Mouse (Mus musculus) testis, postnatal 10 days (tissue): ENCODE results near the gene Pik3r2.

Experiments
- DNase-seq: peaks from one replicate; pipeline ENCODE4 v3.0.0; 2021; ENCODE audit warnings: low spot score

Gene Pik3r2

DNA sequence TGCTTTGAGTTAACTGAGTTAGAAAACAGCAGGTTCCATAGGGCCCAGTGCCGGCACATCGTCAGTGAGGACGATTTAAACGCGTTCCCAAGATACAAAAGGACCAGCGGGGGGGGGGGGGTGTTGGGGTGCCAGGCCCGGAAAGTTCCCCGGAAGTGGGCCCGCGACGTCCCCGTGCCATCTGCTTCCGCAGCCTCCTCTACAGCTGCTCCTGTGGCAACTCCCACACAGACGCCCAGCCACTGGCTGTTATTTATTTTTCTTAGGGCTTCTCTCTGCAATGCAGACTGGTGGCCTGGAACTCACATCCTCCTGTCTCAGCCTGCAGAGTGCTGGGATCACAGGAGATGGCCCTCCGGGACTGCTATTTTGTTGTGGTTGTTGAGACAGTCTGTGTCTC is 24.6 kb upstream of the Pik3r2 start:
- no peak for DNase-seq

DNA sequence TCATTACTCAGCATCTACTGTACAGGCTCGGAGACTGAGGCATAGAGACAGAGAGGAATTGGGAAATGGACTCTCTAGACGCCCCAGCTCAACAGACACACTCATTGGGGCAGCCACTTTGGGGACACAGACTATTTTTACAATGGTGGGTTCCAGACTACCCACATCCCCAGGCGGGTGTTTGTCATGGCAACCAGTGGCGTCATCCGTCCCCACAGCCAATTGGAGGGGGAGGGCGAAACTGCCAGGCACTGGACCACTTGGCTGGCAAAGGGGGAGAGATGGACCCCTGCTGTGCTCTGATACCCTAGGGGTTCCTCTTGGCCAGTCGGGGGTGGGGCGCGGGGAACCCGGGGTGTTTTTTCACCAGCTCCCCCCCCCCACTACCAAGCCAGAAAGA is 24.1 kb upstream of the Pik3r2 start:
- no peak for DNase-seq

DNA sequence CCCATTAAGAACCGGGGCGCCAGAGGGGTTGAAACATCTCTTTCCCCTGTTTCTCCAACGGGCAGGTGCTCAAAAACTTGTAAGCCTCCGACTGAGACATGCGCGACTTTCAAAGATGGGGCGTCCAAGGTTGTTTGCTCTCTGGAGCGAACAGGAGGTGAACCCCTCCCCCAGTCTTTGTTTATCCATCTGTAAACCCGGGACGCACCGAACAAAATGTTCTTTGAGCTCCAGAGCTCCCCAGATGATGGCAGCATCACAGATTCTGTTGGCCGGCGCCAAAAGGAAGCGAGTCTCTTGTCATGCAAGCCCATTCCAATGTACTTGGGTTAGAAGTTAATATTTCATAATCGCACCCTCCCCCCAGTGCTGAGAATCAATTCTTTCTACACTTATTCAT is 21.8 kb upstream of the Pik3r2 start:
- no peak for DNase-seq

DNA sequence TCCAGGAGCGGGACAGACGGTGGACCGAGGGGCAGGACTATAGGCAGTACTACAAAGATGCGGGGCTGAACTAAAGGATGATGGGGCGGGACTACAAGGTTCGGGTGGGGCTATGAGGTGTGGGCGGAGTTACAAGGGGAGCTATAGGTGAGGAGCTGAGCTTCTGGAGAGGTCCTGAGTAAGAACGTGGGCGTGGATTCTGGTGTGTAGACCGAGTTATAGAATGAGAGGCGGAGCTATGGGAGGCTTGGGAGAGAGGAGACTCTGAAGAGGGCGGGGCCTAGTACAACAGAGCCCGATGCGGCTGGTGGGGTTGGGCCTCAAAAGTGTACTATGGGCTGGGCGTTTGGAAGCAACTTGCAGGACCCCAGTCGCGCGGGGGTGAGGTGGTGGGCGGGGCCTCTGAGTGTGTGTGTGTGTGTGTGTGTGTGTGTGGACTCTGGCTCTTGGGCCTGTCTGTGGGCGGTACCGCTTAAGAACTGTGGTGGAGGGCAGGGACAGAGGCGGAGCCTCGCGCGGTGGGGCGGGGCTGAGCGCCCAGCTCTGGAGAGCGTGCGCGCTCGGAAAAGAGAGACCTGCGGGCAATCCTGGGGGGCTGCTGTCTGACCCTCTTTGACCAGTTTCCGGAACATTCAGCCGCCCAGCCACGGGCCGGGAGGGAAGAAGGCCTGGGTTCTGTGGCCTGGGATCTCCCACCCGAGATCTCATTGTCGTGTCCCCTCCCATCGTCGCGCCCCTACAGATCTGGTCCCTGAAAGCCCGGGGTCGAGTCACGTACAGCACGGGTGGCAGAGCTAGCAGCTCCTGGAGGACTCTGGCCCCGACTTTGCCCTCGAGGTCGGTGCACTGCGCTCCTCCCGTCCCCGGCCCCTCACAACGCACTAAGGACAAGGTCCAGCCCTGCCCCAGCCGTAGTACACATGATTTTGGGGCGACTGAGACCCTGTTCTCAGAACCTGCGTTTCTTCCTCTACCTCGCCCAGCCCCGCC is 20.9 kb upstream of the Pik3r2 start:
- DNase-seq = peak; percentile 94

DNA sequence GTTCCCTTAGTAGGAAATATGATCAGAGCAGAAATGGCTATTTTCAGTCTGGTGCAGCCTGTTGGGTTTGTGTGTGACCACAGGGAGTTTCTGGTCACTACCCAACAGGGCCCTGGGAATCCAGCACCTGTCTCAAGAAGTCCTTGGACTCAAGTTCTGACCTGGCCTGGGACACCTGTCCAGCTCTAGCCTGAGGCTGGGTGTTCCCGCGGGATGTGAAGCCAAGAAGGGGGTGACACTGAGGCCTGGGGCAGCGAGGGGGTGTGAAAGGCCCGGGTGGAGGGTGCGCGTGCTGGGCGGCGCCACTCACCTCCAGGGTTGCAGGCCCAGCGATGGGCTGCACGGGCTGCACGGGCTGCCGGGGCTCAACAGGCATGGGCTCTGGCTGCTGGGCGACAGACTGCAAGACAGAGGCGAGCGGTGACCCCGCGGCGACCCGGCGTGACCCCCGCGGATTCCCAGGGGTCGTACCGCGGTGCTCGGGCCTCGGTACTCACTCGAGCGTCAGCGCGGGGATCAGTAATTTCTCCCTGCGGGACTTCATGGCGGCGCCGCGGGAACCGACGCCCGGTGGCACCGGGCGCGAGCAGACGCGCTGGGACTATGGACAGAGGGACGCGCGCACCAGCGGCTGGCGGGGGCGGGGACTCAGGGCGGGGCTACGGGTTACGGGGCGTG is 20.0 kb upstream of the Pik3r2 start:
- no peak for DNase-seq

DNA sequence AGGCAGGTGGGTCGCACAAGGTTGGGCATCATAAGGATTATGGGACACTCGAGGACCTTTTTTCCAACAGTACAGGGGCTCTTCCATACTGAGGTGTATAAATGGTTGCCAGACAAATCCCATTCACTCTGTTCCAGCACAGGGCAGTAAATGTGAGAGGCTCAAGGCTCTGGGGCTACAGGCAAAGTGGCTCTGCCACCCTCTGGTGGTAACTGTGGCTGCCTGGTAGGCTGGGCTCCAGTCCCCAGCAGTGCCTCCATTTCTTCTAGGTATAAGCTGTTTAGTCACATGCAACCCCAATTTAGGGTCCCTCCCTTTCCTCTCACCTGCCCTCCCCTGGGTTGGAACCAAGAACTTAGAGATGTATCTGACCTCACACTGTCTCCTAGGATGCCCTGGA is 18.9 kb upstream of the Pik3r2 start:
- no peak for DNase-seq

DNA sequence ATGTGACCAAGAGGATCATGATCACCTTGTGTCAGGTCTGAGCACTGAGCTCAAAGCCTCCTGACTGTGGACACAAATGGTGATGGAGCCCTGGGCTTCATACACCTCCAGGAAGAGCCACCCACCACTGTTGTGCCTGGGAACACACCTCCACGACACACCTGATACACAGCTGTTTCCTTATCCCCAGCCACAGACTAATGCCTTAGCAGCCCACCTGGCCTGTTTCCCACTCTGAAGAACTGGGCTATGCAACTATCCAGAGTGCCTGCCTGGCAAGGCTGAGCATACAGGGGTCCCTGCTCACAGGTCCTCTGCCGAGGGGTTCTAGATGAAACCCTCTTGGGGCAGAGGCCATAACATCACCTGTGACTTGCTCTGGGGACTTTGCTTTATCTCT is 17.7 kb upstream of the Pik3r2 start:
- no peak for DNase-seq

DNA sequence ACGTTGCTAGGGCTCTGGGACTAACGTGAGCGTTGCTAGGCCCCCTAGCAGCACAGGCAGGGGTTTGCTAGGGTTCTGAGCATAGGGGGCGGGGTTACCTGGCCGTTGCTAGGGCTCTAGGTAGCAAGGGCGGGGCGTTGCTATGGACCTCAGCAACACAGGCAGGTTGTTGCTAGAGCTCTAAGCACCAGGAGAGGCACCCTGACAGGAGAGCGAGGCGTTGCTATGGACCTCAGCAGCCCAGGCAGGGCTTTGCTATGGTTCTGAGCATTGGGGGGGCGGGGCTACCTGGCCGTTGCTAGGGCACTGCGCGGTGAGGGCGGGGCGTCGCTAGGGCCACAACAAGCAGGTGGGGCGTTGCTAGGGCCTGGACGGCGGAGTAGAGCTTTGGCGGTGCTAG is 16.2 kb upstream of the Pik3r2 start:
- peak; percentile 85 for DNase-seq

DNA sequence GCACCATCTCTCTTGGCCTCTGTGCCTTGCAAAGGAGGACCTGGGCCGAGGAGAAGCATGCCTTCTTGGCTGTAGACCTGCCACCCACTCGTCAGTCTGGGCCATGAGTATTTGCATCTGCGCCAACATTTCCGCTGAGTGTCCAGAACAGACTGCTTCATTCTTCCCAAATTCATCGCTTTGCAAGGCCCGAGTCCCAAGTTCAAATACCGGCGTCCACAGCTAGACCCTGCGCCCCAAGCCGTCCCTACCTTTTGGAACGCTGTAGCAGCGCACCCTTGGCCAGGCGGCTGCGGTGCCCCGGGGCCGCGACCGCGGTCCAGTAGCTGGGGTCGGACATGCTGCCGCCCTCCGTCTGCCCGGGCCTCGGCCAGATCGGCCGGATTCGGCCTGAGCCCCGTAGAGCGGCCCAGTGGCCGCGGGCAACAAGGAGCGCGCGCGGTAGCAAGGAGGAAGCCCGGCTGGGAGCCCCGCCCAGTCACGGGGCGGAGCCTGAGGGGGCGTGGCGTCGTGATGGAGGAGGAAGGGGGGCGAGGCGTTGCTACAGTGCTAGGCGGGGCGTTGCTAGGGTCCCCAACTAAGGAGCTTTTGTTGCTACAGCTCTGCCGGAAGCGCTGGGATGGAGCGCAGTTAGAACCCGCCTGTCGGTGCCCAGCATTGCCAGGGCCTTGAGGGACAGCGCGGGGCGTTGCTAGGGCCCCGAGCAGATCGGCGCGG is 15.6 kb upstream of the Pik3r2 start:
- DNase-seq = peak; percentile 99

DNA sequence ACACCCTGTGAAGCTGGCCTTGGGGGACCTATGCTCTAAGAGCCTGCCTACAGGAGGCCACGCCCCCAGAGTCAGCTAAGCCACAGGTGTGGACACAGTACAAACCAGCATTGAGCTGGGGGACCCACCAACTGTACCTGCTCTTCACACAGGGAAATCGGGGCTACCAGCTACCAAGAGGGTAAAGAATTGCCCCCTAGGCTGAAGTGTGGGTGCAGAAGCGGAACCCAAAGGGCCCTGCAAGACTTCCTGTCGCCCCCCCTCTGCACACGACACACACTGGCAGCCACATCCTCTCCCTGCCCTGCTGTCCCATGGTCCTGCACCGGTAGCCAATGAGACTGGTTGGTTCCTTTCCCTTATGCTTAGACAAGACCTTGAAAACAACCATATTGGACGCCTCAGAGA is 14.8 kb upstream of the Pik3r2 start:
- no peak for DNase-seq

DNA sequence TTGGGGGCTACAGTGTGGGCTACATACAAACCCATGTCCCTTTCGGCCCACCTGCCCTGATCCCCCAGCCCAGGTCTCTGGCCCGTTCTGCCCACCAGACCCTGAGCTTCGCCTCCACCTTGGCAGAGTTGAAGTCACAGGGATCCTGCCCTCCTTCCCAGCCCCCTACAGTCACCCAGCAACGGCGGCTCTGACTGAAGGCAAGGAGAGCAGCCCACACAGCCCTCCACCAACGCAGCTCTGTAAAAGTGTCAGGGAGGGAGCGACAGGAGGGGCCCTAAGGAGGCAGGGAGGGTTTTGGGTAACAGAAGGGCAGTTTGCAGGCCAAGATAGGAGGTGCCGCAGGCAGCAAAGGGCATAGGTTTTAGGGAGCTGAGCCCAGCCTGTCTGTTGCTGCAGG is 14.3 kb upstream of the Pik3r2 start:
- DNase-seq = no peak

DNA sequence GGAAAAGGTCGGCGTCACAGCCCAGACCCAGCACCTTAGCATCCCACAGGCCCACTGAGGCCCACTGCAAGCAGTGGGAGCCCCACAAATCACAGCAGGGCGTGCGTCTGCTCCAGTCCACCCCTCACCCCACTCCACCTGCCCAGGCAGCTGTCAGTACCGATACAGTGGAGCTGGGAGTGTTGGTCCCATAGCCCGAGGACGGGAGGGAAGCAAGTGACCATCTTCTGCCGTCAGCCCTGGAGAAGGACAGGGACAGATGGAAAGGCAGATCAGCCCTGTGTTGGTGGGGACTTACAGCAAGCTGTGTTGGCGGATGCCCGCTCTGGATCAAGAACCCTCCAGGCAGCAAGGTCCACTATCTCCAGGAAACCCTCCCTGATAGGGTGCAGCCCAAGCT is 12.5 kb upstream of the Pik3r2 start:
- DNase-seq = no peak

DNA sequence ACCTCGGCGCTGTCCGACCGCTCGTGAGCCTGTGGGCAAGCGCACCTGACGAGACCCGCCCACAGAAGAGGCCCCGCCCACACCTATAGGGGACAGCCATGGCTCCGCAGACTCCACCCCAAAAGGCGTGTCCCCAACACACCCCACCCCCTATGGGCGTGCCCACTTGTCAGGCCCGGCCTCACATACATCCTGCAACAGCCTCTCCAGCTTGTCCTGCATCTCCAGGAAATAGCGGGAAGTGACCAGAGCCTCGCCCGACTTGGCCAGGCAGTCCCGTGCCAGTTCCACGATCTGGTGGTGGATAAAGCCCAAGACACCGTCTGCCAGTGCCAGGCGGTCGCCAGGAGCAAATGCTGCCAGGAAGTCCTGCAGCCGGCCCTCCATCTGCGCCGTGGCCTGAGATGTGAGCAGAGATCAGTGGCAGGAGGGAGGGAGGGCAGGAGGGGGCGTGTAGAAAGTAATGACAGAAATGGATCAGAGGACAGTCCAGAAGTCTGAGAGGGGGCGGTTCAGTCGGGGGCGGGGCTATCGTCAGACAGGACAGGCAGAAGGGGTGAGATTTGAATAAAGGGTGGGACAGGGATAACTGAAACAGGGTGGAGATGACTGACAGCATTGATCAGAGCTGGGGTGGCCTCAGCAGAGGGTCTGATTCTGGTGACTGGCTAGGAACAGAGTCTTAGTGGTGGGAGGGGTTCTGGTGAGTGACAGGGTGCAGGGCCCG is 11.6 kb upstream of the Pik3r2 start:
- peak; percentile 80 for DNase-seq

DNA sequence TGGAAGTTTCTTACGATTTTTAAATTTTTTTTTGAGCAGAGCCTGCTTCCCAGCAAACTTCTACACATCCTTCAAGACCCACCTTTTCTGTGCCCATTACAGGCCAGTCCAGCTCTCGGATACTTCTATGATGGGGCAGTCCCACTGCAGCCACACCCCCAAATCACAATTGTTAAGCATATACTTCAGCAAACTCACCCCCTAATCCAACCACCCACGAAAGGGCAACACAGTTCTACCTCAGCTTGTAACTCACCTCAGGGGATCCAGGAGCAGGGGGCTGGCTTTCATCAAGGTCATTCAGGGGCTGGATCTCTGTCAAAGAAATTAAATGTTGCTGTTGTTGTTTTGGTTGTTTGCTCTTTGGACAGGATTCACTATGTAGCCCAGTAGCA is 10.5 kb upstream of the Pik3r2 start:
- DNase-seq = no peak

DNA sequence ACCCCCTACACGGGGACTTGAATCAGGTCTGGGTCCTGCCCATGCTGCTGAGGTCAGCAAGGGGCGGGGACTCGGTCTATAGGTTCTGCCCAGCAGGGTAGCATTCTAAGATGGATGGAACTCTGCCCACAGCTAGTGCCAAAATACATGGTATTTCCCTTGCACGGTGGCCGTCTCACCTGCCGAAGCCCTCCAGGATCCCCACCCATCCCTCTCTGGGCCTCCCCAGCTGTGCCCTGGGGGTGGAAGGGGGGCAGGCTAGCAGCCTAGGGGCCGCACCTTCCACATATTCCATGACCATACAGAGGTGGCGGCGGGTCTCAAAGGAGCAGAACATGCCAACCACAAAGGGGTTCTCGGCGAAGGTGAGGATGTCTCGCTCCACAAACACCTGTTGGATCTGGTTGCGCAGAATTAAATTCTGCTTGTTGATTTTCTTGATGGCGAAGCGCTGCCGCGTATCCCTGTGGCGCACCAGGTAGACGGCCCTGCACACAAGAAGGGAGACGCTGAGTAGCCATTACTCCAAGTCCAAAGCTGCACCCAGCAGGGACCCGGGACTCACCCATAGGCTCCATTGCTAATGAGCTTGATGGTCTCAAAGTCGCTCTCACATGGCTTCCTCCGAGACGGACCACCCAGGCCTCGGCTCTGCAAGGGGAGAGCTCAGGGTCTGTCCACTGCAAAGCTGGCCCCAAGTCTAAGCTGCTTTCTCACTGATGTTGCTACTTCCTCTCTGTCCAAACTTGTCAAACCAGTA is 10.0 kb upstream of the Pik3r2 start:
- no peak for DNase-seq

DNA sequence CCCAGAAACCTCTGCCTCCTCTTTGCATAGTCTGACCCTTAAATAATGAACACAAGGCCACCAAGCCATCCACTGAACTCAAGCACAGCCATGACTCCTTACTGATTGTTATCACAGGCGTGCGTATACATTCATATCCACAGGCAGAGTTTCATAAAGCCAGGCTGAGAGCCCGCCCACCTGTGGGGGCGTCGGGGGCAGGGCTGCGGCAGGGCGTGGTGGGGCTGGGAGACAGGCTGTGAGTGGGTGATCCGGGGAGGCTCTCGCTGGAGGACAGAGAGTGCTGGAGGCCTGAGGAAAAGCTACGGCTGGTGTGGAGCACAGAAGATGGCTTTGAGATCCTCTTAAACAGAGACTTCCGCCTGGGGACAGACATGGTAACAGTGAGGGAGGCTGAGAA is 3.6 kb upstream of the Pik3r2 start:
- no peak for DNase-seq

DNA sequence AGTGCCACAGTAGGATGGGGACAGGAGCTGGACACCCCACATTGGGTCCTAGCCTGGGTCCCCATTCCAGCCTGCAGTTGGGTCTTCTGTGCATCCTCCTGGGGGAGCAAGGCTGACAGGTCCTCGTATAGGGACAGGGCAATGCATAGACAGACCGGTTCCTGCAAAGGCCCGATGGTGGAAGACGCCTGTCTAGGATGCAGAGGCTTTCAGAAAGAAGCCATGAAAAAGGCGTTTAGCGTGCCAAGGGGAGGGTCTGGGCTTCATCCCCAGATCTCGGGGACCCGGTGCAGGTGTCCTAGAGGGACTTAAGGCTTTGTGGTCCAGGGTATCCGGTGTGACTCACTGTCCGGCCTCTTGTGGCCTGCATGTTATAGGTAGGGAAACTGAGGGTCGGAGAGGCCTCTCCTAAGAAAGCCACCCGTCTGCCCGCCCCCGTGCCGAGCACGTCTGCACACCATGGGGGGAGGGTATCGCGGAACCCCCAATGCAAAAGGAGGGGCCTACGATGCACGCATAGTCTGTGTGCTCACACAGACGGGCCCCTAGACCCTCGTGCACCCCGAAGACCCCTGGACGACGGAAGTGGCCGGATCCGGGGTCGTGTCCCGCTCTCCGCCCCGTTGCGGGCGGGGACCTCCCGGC is 540 bp downstream of the Pik3r2 start:
- no peak for DNase-seq

DNA sequence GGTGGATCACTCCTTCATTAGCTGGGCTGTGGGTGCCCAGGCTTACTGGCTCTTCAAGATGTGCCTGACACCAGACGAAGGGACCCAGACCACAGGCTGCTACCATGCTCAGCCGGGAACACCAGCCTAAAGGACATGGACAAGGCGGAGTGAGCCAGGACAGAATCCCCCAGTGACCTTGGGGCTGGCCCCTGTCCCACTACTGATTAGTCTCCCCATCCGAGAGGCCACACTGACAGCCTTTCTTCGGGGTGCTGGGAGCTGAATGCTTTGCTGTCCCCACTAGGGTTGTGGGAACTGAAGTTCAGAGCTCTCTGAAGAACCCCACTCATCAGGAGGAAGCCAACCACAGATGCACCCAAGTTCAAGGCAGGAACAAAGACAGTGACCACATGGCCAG is 1.3 kb downstream of the Pik3r2 start:
- no peak for DNase-seq

DNA sequence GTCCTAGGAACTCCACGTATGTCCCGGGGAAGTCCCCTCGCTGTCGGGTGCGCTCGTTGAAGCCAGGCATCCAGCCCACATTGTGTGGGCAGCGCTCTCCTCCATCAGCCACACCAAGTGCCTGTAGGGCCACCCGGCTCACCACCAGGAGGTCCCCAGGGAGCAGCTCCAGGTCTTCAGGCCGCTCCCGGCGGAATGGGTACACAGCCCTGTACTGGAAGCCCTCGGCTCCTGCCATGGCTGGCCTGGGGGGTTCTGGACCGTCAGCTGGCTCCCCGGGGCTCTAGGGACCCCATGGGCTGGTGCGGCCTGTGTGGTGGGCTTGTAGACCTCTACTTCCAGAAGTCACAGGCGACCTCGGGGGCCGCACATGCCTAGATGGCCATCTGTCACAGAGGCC is 1.8 kb downstream of the Pik3r2 start:
- no peak for DNase-seq

DNA sequence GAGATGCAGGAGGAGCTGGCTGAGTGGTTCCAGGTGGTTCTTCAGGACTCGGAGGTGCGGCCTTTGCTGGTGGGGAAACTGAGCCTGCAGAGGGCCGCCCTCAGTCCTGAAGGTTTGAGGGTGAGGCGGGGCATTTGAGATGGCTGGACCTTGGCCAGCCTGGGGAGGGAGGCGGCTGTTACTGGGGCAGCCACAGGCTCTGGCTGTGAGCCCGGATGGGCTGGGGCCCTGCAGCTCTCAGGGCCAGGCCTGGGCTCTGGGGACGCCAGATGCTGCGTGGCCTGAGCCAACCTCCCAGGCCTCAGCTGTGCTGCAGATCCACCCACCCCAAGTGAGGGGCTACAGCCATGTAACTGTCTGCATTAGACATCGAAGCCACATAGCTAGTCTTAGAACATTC is 2.7 kb downstream of the Pik3r2 start:
- peak; percentile 83 for DNase-seq

DNA sequence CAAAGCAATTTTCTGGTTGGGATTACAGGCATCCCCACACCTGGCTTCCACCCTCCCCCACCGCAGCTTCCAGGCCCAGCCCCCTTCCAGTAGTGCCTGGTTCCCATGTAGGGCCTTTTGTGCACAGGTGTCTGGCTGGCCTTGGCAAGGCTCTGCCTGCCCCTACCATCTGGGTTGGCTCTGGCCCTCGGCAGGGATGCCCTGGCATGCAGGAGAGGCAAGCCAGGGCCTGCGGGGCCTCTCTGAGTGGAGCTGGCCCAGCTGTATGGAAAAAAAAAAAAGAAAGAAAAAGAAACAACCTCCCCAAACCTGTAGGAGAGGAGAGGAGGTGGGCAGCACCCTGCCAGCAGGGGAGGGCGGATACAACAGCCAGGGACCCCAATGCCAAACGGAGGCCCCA is 3.1 kb downstream of the Pik3r2 start:
- DNase-seq = no peak
